Mouse (Mus musculus) layer of hippocampus, postnatal 14 days (tissue): ENCODE measurements at regions not wholly inside any gene's neighbourhood (a gene's known extent, or its start where the extent isn't known, plus 50 kb on each side); places are given as distances from the start of the nearest gene placed in this dataset.
A peak's percentile ranks its signal among the peaks of the same experiment; 100 is the strongest.
"Not testable (repeated sequence)": the region's sequence is repeated elsewhere in the genome, so short reads cannot be mapped to it uniquely, and the experiment has no call there.

Experiments
- DNase-seq, 2 experiments: peaks; one replicate each; pipeline ENCODE4 v3.0.0; 2021 to 2022; ENCODE audit warnings: low spot score in 2 of 2, mixed read lengths in 1 of 2

DNA sequence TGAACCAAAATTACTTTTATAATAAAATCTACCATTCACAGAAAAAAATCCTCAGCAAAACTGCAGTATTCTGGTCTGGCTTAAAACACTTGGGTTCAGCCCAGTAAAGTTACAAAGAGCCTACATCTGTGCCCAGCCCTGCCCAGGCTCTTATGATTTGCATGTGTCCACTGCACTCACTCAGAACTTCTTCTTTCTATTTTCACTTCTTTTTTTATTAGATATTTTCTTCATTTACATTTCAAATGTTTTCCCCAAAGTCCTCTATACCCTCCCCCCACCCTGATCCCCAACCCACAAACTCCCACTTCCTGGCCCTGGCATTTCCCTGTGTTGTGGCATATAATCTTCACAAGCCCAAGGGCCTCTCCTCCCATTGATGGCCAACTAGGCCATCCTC, 1442.4 kb upstream of the Tacstd2 start:
- DNase-seq, result no peak

DNA sequence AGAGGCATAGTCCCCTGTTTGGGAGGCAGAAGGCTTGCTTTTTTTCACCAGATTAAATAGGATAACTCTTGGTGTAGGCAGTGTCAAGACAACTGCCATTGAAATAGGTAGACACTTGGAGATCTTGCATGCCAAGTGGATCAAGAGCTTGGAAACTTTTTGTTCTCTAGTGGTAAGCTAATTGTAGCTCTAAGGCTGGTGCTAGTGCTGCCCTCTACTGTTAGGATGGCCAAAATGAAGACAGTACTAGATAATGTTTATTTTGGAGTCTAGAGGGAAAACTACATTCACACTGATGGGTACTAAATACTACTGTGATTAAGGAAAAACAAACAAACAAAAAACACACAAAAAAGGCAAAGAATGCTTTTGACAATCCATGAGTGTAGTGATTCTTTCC, 1428.4 kb upstream of the Tacstd2 start:
- DNase-seq, result no peak

DNA sequence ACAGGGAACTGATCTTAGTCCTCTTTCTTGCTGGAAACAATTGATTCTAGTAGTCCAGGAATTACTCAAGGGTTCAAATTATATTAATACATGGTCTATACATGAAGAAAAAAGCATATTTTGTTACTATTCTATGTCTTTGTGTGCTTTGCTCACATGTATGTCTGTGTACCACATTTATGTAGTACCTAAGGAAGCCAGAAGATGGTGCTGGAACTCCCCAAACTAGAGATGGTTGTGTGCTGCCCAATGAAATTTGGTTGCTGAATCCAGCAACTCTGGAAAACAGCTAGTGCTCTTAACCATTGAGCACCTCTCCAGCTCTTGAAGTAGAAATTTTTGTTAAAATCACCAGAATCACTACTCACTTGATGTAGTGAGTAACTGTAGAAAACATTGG, 1402.5 kb upstream of the Tacstd2 start:
- DNase-seq, result not testable (repeated sequence)

DNA sequence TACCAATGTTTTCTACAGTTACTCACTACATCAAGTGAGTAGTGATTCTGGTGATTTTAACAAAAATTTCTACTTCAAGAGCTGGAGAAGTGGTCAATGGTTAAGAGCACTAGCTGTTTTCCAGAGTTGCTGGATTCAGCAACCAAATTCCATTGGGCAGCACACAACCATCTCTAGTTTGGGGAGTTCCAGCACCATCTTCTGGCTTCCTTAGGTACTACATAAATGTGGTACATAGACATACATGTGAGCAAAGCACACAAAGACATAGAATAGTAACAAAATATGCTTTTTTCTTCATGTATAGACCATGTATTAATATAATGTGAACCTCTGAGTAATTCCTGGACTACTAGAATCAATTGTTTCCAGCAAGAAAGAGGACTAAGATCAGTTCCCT, 1396.3 kb upstream of the Tacstd2 start:
- not testable (repeated sequence) for DNase-seq

DNA sequence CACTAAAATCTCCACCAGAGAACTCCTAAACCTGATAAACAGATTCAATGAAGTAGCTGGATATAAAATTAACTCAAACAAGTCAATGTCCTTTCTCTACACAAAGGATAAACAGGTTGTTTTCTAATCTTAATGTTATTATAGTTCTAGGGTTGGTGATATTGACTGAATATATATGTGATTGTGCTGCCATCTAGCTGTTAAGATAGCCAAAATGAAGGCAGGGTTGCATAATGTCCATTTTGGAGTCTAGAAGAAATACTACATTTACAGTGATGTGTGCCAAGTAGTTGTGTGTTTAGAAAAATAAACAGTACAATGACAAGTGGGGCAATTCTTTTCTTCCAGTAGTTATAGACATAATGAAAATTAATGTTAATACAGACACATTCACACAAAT, 1379.9 kb upstream of the Tacstd2 start:
- no peak for DNase-seq

DNA sequence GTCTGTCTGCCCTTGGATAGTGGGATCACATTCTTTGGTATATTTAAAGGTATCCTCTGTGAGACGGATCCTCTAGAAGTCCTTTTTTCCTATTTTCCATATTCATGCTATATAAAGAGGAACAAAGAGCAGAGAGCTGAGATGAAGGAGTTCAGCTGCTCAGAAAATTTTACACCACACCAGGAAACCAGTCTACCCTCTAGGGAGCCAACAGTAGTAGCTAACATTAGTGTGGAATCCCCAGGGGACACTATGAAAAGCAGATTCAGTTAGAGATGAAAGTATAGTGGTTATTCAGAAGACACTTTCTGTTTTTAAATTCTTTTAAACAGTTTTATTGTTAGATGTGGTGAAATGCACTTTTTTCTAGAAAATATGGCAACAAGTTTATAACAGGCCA, 1348.5 kb upstream of the Tacstd2 start:
- no peak for DNase-seq

DNA sequence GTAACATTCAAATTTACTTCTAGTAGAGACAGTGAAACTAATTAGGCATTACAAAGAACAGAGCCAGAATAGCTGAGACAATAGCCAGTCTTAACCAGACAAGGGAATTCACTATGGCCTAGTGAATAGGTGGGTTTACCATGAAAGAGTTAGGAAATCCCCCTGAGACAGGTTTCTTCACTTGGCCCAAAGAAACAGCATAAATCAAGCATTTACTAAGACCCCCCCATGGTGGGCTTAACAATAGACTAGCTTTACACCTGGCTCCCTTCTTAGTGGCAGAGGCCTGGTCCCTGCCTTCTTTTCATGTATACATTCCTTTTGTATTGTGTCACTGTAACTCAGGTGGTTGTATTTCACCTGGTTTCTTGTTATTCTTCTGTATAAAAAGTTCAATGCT, 1317.2 kb upstream of the Tacstd2 start:
- not testable (repeated sequence) for DNase-seq

DNA sequence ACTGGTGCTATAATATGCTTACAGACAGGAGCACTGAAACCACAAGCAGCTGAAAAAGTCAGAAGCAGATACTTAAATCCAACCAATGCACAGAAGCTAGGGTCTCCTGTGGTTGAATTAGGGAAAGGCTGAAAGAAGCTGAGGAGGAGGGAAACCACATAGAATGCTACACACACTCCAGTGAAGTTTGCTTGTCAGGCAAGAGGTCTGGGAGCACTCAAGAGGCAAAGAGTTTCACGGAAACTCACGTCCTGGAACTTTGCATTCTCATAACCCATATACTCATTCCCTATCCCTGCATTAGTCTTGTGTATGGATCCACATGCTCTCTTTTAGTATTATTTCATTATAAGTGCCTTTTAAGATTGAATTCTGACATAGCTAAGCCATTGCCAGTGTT, 1316.7 kb upstream of the Tacstd2 start:
- no peak for DNase-seq

DNA sequence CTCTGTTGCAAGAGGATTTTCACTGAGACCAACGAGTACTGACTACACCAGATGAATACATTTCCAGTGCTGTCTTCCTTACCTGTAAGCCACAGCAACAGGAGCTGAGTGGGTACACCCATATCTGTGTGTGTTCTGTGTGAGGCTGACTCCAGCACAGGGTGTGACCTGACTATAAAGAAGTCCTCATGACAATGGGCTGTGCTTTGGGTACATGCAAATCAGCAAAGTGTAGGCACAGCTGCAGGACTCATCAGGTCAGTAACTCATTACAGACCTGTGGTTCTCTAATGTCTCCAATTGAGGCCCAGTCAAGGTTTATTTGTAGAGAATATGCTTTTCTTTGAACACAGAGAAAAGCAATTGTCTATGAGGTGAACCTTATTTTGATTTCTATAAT, 1299.6 kb upstream of the Tacstd2 start:
- DNase-seq, result no peak

DNA sequence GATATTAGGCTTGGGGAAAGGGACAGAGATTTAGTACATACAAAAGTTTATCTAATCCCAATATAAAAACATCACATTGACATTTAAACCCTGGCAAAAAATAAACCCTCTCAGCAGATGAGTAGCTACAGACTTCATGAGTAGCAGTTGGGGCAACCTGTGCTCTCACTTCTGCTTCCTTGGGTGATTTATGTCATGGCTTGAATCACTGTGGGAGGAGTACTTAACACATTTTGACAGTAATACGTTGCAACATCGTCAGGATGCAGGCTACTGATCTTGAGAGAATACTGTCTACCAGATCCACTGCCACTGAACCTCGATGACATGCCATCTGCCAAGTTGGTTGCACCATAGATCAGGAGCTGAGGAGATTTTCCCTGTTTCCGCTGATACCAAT, 1299.0 kb upstream of the Tacstd2 start:
- DNase-seq, result no peak

DNA sequence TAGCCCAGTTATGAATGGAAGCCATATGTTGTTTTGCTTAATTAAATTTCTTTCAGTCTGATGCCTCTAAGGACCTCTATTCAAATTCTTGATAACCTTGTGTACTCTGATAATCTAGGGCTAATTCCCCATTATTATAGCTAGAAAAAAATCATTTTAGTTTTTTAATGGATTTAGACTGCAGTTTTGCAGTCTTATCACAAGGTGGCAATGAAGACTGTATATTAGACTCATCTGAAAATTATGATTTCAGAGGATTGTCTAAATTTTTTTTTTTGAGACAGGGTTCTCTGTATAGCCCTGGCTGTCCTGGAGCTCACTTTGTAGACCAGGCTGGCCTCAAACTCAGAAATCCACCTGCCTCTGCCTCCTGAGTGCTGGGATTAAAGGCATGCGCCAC, 1292.9 kb upstream of the Tacstd2 start:
- not testable (repeated sequence) for DNase-seq

DNA sequence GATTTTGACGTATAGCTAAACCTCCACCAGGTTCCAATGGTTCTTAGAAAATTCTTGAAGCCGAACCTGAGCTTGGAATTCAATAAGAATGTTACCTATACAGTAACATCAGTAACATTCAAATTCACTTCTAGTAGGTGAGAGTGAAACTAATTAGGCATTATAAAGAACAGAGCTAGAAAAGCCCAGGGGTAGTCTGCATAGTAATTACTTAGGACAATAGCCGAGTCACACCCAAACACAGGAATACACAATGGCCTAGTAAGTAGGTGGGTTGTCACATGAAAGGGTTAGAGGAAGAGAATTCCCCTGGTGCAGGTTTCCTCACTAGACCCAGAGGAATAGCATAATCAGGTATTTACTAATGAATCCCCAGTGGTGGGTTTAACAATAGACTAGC, 1277.8 kb upstream of the Tacstd2 start:
- no peak for DNase-seq

DNA sequence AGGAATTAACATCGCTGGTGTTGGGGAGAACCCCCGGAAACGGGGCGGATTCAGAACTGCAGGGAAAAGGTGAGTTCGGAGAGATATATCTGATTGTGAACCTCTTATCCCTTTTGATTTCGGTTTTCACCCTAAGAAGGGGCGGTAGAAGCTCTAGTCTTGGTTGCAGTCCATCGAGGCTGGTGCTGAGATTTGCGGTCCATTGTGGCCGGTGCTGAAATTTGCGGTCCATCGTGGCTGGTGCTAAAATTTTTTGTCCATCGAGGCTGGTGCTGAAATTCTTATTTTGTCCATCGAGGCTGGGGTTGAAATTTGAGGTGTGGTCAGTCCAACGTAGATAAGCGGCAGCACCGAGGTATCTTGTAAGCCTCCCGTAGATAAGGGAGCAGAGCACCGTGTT, 1263.6 kb upstream of the Tacstd2 start:
- not testable (repeated sequence) for DNase-seq

DNA sequence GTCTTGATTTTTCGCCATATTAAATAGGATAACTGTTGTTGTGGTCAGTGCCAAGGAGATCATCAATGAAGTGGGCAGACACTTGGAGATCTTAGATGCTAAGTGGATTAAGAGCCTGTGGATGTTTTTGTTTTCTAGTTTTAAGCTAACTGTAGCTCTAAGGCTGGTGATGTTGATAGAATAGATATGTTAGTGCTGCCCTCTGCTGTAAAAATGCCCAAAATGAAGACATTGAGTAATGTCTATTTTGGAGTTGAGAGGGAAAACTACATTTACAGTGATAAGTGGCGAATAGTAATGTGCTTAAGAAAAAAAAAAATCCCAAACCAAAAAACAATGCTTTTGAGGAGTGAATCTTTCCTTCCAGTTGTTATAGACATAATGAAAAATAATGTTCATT, 1235.9 kb upstream of the Tacstd2 start:
- DNase-seq, result no peak

DNA sequence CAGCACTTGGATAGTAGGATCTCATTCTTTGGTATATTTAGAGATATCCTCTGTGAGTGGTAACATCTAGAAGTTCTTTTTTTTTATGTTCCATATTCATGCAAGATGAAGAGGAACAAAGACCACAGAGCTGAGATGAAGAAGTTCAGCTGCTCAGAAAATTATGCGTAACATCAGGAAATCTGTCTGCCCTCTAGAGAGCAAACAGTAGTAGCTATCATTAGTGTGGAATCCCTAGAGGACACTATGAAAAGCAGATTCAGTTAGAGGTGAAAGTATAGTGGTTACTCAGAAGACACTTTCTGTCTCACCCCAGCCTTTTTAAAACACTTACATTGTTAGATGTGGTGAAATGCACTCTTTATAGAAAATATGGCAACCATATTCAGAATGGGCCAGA, 1214.9 kb upstream of the Tacstd2 start:
- no peak for DNase-seq

DNA sequence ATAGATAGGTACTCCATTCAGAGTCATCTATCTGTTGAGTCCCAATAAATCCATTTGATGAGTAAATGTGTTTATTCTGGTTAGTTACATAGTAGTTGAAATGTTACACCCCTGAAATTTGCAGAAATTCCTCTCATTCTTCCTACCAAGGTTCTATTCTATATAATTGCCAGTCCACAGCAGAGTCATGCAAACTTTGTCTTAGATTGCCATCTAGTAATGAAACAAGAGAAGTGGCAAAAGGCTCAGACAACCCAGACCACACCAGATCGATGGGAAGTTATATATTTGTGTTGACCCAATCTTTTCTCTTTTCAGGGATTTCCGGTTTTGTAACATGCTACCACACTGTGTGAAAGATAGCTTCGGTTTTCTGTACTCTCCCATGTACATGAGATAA, 1214.1 kb upstream of the Tacstd2 start:
- DNase-seq, result no peak

DNA sequence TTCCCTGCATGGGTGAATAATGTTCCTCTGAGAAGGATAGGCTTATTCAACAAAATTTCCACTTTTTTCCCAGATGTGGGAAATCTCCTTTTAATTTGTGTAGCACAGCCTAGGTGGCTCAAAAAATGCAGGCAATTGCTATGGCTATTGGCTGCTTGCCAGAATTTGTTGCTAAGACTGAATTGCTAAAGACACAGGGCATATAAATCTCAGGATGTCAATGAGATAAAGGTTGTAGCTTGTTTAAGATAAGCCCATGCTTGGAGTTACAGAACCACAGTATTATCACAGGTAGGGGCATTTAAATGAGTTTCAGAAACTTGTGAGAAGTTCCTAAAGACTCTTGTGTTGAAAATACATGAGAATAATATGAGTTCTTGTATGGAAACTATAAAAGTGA, 1203.0 kb upstream of the Tacstd2 start:
- no peak for DNase-seq

DNA sequence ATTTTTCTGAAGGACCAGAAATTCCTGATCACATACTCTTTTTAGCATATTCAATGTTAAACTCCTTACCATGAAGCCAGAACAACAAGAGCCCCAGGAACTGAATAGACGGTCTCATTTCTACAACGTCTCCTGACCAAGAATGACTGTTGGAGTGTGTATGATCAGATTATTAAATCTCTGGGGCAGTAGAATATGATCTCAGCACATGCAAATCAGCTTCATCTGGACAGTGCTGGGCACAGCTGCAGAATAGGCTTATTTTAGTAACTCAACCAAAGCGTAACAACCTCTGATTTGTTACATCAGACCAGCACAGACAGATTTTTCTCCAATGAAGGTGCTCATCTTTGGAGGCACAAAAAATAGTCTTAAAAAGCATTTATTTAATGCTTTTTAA, 1201.1 kb upstream of the Tacstd2 start:
- DNase-seq, result no peak

DNA sequence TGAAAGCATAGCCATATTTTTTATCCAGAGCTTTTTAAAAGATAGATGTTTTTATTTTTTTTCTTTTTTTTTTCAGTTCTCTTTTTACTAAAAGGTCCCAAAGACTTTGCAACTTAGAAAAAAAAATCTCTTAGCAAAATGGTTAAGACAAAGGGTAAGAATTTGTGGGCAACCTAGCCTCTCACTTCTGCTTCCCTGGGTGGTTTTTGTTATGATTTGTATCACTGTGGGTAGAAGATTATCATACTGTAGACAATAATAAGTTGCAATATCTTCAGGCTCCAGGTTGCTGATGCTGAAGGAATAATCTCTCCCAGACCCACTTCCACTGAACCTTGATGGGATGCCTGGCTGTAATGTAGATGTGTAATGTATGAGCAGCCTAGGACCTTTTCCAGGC, 1200.5 kb upstream of the Tacstd2 start:
- no peak for DNase-seq

DNA sequence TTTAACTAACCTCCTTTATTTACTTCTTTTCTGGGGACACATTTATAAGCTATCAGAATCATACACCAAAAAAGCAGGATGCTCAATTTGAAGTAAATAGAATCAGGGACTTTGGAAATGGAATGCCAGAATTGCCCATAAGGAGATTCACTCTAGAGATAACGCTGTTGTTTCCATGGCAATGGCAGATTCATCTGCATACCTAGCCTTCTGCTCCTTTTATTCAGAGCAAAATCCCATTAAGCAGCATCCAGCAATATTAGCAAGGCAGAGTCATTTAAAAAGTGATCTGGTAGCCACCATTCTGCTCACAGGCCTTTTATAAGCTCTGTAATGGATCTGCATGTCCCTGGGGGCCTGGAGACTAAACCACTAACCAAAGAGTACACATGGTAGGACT, 1175.5 kb upstream of the Tacstd2 start:
- peak in 1 of 2 experiments; percentile 0 for DNase-seq

DNA sequence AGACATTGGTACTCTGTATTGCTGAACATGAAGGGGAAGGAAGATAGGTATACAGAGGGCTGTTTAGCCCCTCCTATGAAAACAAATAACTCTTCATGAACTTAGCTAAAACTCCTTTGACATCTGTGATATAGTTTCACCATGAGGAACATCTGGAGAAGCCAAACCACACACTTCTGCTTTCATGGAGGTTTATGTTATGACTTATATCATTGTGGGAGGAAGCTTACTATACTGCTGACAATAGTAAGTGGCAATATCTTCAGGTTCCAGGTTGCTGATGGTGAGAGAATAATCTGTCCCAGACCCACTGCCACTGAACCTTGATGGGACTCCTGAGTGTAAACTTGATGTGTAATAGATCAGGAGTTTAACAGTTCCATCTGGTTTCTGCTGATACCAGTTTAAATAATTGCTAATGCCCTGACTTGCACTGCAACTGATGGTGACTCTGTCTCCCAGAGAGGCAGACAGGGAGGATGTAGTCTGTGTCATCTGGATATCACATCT, 1168.8 kb upstream of the Tacstd2 start:
- not testable (repeated sequence) for DNase-seq

DNA sequence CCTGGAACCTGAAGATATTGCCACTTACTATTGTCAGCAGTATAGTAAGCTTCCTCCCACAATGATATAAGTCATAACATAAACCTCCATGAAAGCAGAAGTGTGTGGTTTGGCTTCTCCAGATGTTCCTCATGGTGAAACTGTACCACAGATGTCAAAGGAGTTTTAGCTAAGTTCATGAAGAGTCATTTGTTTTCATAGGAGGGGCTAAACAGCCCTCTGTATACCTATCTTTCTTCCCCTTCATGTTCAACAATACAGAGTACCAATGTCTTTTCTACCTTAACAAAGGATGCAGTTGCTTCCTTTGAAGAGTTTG, 1145.2 kb upstream of the Tacstd2 start:
- not testable (repeated sequence) for DNase-seq

DNA sequence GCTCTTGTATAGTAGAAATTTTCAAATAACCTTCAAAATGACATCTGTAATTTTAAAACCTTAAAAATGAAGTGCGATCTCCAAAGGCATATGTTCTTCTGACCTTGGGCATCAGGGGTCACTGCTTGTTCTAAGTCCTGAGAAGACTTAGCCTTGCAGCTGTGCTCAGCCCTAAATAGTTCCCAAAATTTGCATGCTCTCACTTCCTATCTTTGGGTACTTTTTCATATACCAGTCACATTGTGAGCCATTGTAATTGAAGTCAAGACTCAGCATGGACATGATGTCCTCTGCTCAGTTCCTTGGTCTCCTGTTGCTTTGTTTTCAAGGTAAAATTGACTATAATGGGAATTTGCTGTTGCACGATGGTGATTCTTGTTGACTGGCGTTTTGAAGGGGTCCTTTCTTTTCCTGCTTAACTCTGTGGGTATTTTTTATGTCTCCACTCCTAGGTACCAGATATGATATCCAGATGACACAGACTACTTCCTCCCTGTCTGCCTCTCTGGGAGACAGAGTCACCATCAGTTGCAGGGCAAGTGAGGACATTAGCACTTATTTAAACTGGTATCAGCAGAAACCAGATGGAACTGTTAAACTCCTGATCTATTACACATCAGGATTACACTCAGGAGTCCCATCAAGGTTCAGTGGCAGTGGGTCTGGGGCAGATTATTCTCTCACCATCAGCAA, 1144.6 kb upstream of the Tacstd2 start:
- no peak for DNase-seq

DNA sequence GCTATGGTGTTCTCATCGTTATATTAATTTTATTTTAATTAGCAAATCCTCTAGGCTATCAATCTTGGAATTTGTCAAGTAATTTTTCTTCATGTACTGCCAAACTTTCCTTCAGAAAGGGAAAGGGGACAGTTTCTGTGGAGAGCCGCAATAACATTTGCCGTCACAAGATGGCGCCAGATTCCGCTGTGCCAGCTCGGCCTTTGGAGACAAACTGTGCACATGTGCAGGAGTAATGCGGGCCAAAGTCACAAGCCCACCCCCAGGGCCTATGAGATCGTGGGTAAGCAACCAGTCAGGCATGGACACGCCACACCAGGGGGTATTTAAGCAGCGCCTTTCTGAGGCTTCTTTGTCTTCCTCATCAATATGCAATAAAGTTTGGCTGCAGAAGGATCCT, 1132.8 kb upstream of the Tacstd2 start:
- peak in 1 of 2 experiments; percentile 7 for DNase-seq
